Mouse (Mus musculus): ENCODE data around the gene Vat1l. TPM values are rescaled to one million over a fixed set of nuclear protein-coding genes. Genes with fewer than 3 reads are reported as not detected.

The Vat1l gene
- total RNA-seq (2014; fragmentation: Nextera tagmentation) (not detected in 2 replicates), total RNA-seq (2017) (not detected in 2 replicates)

DNA sequence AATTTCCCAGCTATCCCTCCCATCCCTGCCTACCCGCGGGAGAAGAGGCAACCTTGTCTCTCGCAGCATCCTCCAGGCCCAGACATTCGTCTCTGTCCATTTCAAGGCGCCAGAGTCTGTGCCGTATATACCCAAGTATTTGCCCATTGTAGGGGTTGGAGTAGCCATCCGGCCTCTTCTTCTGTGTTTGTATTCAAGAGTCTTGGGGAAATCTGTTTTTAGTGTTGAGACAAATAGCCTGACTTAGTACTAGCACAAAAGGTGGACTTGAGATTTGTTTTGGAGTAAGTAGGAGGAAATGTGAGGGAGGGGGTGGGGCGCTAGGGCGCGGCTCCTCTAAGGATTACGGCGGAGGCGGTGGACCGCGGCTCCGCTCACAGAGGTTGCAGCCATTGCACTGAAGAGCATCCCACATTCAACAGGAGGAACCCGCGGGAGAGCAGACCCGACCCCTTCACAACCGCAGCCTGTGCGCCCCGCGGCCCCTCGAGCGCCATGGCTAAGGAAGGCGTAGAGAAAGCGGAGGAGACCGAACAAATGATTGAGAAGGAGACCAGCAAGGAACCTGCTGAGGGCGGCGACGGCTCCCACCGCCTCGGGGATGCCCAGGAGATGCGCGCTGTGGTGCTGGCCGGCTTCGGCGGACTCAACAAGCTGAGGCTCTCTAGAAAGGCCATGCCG, at the start of gene Vat1l:
Gene Vat1l (plus strand): TSS at position 392 of the 681 bp plus-strand sequence.
- ATAC-seq (replicated peaks; ENCODE audit: low FRiP score, low TSS enrichment, poor library complexity, severe bottlenecking): peak; percentile 39; the same call in 1 of the 2 replicates

DNA sequence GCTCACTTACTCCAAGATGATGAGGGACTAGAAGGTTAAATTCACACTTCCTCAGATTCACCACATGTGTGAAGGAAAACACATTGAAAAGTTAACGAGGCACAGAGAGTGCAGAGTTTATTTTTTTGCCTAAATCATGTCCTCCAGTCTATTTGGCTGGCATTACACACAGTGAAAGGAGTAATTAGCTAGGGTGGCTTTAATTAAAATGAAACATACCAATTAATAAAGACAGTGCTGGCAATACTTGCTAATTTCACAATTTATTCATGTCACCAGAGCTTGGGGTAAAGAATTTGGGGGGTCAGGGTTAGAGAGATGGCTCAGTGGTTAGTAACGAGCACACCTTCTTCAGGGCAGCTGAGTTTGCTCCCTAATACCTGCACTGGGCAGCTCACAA, 46.8 kb upstream of the Vat1l start:
- no peak for ATAC-seq (replicated peaks; ENCODE audit: low FRiP score, low TSS enrichment, poor library complexity, severe bottlenecking)

DNA sequence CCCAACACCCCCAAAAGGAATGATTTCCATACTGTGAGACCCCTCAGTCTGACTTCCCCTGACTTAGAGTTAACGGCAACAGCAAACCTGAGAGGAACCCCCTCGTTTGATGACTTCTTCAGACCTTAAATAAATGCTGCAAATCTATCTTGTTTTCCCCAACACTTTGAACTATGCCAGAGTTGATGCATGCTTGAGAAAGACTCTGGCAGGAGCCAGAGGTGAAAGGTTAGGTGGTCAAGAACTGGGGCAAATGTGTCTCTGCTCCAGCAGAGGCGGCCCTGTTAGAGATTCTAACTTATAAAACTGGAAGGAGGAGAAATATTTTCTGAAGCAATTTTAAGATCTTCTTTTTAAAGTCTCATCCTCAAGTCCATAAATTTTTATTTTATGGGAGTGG, 45.7 kb upstream of the Vat1l start:
- ATAC-seq (replicated peaks; ENCODE audit: low FRiP score, low TSS enrichment, poor library complexity, severe bottlenecking): no peak

DNA sequence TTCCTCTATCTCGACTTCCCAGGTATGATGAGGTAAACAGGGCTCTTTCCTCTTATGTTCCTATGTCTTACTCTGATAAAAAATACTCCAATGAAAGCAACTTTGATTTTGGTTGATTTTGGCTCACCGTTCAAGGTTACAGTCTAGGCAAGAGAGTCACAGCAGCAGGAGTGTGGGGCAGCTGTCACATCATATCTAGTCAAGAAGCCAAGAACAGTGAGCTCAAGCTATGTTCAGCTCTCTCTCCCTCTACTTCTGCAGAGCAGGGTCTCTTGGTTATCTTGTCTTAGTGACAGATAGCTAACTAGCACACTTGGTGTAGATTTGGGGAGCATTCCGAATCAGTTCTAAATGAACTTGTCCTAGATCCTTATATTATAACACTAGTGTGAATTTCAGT, 41.5 kb upstream of the Vat1l start:
- no peak for ATAC-seq (replicated peaks; ENCODE audit: low FRiP score, low TSS enrichment, poor library complexity, severe bottlenecking)

GRCm38 (mm10) chr8:114164444-114165096, 40.8 kb upstream of the Vat1l start:
- no peak for ATAC-seq (replicated peaks; ENCODE audit: low FRiP score, low TSS enrichment, poor library complexity, severe bottlenecking)

DNA sequence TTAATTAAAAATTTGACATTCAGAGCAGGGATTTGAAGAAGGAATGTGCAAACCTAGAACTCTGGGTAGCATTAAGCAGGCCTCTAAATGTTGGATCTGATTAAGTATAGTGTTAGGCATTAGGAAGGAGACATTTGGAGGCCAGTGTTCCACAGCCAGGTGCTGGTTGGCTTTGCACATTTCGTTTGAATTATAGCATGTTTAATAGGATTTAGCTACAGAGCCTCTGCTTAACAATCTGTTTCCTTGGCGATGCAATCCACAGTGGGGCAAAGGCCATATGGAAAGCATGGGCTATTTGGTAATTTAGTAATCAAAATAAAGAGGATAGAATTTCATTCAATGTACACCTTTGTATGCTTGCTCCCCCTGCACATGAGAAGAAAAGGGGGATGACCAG, 39.7 kb upstream of the Vat1l start:
- no peak for ATAC-seq (replicated peaks; ENCODE audit: low FRiP score, low TSS enrichment, poor library complexity, severe bottlenecking)

DNA sequence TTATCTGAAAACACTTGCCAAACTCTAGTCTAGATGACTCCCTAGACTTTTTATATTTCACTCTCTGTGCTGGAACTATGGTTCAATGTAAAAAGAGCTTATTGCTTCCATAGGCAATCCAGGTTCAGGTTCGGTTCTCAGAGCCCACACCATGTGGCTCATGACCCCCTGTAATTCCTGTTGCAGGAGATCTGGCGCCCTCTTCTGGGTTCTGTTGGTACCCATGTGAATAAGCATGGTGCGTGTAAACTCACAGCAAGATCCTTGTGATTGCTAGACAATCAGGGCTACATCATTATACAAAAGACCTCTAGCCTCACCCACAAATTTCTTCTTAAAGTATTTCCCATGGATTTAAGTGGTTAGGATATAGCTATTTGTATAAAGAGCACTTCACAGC, 28.7 kb upstream of the Vat1l start:
- ATAC-seq (replicated peaks; ENCODE audit: low FRiP score, low TSS enrichment, poor library complexity, severe bottlenecking): 0 out of 2 replicates have a peak, but pooled peaks have one; percentile 37

GRCm38 (mm10) chr8:114193334-114193733, 12.1 kb upstream of the Vat1l start:
- no peak for ATAC-seq (replicated peaks; ENCODE audit: low FRiP score, low TSS enrichment, poor library complexity, severe bottlenecking)

GRCm38 (mm10) chr8:114198990-114199389, 6.4 kb upstream of the Vat1l start:
- no peak for ATAC-seq (replicated peaks; ENCODE audit: low FRiP score, low TSS enrichment, poor library complexity, severe bottlenecking)

GRCm38 (mm10) chr8:114206421-114206983, 1.1 kb downstream of the Vat1l start:
- no peak for ATAC-seq (replicated peaks; ENCODE audit: low FRiP score, low TSS enrichment, poor library complexity, severe bottlenecking)

DNA sequence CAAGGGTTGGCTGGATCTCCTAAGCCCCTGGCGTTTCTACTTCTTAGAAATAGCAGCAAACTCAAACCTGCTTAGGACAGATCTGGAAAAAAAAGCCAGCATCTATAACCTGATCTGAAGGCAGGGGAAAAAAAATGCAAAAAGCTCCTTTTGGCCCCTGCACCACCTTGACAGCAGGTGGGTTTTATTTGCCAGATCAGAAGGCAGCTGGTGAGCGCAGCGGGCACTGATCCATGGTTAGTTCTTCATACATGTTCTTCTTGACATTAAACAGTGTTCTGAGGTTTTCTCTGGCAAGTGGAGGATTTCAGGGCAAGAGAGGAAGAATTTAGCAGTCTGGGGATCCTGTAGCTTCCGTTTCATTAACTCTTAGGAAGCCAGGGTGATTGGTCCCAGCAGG, 1.6 kb downstream of the Vat1l start:
- no peak for ATAC-seq (replicated peaks; ENCODE audit: low FRiP score, low TSS enrichment, poor library complexity, severe bottlenecking)

GRCm38 (mm10) chr8:114220779-114221178, 15.4 kb downstream of the Vat1l start:
- ATAC-seq (replicated peaks; ENCODE audit: low FRiP score, low TSS enrichment, poor library complexity, severe bottlenecking): no peak

- no peak for ATAC-seq (replicated peaks; ENCODE audit: low FRiP score, low TSS enrichment, poor library complexity, severe bottlenecking)
These were observed 16.6 kb downstream of the Vat1l start for GRCm38 (mm10) chr8:114222001-114222400.

DNA sequence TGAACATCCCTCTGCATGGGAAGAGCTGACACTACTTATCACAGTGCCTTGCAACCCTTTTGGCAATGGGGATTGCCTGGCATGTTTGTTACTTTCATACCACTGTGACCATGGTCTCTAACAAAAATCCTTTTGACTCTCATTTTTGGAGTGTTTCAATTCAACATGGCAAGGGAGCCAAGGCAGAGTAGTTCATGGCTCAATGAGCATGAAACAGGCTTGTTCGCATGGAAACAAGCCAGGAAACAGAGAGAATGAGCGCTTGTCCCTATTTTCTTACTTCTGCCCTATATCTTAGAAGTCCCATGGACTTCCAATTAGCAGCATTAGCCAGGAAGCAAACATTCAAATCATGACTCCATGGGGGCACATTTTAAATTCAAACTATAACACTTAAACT, 18.6 kb downstream of the Vat1l start:
- no peak for ATAC-seq (replicated peaks; ENCODE audit: low FRiP score, low TSS enrichment, poor library complexity, severe bottlenecking)

GRCm38 (mm10) chr8:114251321-114252065, 46.1 kb downstream of the Vat1l start:
- no peak for ATAC-seq (replicated peaks; ENCODE audit: low FRiP score, low TSS enrichment, poor library complexity, severe bottlenecking)

GRCm38 (mm10) chr8:114258685-114259084, 53.3 kb downstream of the Vat1l start:
- no peak for ATAC-seq (replicated peaks; ENCODE audit: low FRiP score, low TSS enrichment, poor library complexity, severe bottlenecking)

GRCm38 (mm10) chr8:114259713-114260355, 54.4 kb downstream of the Vat1l start:
- no peak for ATAC-seq (replicated peaks; ENCODE audit: low FRiP score, low TSS enrichment, poor library complexity, severe bottlenecking)

- ATAC-seq (replicated peaks; ENCODE audit: low FRiP score, low TSS enrichment, poor library complexity, severe bottlenecking): no peak
These were observed 56.9 kb downstream of the Vat1l start for GRCm38 (mm10) chr8:114262331-114262730.

DNA sequence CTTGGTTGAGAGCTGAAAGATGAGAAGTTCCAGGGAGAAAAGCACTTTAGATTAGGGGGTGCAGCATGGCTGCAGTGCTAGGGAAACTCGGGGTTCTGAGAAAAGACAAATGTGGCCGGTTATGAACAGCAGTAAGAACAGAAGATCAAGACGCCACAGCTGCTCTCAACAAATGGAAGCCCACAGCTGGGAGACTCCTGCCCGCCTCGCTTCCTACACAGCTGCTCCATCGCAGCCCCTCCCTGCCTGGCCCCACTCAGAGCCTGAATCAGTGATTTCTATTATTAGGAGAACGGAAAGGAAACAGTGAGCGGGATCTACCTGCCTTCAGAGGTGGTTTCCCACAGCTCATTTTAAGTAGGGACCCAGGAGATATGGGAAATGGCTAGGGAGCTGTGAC, 69.1 kb downstream of the Vat1l start:
- ATAC-seq (replicated peaks; ENCODE audit: low FRiP score, low TSS enrichment, poor library complexity, severe bottlenecking): no peak

DNA sequence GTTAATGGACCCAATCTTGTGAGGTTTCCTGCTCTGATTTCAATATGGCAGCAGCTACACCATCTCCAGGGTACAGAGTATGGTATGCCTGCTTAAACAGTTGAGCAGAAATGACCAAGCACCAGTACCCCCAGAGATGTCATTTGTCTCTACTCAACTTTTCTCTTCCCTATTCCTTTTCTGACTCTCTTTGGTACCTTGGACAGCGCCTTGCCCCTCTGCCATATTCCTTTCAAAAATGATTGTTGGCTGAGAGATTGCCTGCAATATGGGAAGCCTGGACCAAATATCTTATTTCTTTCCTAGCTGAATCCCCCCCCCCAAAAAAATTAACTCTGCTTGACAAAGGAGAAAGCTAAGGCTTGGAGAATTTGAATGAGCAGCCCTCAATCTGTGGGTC, 75.7 kb downstream of the Vat1l start:
- ATAC-seq (replicated peaks; ENCODE audit: low FRiP score, low TSS enrichment, poor library complexity, severe bottlenecking): no peak

Data from megakaryocyte-erythroid progenitor cell, adult 5-6 weeks (primary cell).